Mouse (Mus musculus) neutrophil, adult 5-6 weeks (primary cell): Measurements from ENCODE around the gene Gba. TPM values are rescaled to one million over a fixed set of nuclear protein-coding genes. Genes with fewer than 3 reads are reported as not detected.
A peak's percentile ranks its signal among the peaks of the same experiment; 100 is the strongest.
"Not testable (repeated sequence)": the region's sequence is repeated elsewhere in the genome, so short reads cannot be mapped to it uniquely, and the experiment has no call there.

Experiments used
- ATAC-seq: fragments of 151-379, 151-347 bp; 2 replicates; pipeline ENCODE4 v1.8.0; 2017; ENCODE audit warnings: mild to moderate bottlenecking, moderate TSS enrichment; ENCODE audit not compliant: insufficient number of reproducible peaks, poor library complexity, low FRiP score, severe bottlenecking; ENCODE audit errors: extremely low read depth
- total RNA-seq: library from RNA; stranded (forward); fragments of 200-1000 nt; gene quantifications from 2 replicates; pipeline ENCODE4 v1.2.3, GENCODE M21; 2017

Gba gene
- 73.5 and 76.0 TPM in 2 replicates for total RNA-seq

DNA sequence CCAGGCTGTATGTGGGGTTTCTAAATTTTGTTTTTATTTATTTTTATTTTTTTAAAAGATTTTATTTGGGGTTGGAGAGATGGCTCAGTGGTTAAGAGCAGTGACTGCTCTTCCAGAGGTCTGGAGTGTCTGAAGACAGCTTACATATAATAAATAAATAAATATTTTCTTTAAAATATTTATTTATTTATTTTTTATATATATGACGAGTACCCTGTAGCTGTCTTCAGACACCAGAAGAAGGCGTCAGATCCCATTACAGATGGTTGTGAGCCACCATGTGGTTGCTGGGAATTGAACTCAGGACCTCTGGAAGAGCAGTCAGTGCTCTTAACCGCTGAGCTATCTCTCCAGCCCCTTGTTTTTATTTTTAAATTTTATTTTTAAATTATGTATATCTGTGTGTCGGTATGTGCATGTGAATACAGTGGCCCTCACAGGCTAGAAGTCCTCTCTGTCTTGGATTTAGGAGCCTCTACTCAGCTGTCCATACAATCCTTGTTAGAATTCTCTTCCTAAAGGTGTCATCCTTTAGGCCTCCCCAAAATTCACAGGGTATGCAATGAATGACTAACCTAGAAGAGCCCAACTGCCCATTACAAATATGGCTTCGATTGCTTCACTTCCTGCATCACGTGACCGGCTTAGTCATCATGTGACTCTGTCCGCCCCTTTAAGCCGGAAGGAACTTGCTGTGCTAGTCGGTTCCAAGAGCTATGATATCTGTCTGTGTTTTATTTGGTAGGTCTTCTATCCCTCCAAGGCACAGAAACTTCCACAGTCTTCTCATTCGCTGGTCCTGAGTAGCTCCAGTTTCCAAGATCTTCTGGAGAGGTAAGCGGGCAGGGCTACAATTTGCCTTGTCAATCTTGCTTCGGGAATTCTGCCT is at the start of gene Gba:
Gene Gba (plus strand): TSS at position 676 of the 889 bp plus-strand sequence.
- ATAC-seq = peak; percentile 93

DNA sequence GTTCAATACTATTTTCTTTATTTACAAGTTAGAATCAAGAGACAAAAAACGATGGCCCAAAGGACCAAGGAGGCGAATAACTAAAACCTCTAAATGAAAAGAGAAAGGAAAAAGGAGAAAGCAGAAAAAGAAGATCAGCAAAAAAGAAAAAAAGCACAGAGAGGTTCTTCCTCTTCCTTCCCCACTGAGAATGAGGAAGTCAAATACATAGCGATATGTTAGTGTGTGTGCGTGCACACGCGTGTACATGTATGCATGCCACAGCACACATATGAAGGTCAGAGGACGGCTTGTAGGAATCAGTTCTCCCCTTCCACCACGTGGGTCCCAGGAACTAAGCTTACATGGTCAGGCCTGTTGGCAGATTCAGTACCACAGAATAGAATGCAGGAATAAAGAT is 45.8 kb upstream of the Gba start:
- ATAC-seq = no peak

DNA sequence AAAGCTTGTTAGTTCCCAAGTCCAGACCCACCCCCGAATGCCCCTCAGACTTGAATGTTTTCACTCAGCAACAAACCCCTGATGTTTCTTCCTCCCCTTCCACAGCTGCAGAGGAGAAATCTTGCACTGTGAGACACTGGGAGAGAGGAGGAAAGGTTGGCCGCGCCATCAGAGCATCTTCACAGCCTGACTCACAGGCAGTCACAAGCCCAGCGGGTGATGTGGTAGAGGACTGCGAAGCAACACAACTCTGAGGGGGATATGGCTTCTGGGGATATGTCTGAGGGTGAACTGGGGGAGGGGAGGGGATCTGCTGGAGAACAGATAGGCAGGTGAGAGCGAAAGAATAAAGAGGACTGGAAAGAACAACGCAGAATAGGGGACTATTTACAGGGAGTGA is 44.1 kb upstream of the Gba start:
- no peak for ATAC-seq

DNA sequence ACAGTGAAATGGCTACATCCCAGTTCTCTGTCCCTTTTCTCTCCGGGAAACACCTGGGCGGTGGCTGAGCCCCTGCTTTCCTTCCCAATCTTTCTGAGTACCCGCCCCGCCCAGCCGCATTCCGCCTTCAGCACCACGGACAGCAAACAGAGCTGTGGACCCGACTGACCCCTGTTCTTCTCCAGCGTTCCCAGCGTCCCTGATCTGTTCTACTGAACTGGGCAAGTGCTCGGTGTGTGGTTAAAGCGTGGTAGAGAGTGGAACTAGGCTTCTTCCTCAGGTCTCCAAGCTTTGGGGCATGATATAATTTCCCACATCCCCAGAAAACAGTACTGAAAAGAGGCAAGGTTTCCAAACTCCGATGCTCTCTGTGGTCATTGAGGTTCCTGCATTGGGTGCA is 43.5 kb upstream of the Gba start:
- ATAC-seq = no peak

DNA sequence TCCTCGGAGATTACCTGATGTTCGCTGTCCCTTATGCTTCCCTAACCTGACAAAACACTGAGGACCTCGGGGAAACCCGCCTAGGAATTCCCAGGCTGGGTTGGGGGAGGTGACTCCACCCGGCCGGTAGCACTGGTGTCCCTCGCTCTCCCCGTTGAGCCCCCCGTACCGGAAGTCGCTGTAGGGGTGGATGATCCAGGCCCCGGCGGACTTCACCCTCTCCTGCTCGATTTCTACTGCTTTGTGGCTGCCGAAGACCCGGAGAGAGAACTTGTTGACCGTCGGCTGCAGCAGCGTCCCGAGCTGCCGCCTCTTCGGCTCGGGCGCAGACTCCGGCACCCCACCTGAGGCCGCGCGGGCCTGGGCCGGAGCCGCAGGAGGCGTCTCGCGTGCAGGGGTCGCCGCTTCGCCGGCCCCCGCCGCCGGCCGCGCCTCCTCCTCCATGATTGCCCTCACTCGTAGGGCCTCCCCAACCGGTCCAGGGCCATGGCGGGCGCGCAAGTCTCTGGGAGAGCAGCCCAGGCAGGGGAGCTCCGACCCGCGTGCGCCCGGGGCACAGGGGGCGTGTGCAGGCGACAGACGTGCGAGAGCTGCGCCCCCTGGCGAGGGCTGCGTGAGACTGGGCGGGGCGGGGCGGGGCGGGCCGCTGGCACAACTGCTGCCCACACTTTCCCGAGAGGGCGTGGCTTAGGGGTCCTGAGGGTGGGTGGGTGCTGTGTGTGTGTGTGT is 42.9 kb upstream of the Gba start, which contains the start of gene Hcn3:
Gene Hcn3 (minus strand): TSS at position 581 of the 729 bp plus-strand sequence.
- peak; percentile 35; the same call in 1 of the 2 replicates for ATAC-seq

DNA sequence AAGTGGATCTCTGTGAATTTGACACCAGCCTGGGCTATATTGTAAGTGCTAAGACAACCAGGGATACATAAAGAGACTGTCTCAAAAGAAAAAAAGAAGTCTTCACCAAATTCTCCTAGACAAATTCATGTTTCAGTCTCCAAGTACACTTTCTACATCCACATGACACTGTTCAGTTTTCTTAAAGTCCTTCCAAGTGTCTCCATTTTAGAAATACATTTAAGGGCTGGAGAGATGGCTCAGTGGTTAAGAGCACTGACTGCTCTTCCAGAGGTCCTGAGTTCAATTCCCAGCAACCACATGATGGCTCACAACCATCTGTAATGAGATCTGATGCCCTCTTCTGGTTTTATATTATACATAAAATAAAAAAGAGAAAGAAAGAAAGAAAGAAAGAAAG is 41.5 kb upstream of the Gba start:
- not testable (repeated sequence) for ATAC-seq

DNA sequence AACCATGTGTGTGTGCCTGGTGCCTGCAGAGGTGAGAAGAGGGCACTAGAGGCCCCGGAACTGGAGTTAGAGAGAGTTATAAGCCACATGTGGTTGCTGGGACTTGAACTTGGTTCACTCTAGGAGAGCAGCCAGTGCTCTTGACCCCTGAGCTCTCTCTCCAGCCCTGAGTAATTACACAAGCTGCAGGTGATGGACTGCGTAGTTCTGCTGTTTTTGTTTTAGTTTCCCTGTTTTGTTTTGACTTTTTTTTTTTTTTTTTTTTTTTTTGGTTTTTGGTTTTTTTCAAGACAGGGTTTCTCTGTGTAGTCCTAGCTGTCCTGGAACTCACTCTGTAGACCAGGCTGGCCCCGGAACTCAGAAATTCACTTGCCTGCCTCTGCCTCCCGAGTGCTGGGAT is 40.9 kb upstream of the Gba start:
- no peak for ATAC-seq

DNA sequence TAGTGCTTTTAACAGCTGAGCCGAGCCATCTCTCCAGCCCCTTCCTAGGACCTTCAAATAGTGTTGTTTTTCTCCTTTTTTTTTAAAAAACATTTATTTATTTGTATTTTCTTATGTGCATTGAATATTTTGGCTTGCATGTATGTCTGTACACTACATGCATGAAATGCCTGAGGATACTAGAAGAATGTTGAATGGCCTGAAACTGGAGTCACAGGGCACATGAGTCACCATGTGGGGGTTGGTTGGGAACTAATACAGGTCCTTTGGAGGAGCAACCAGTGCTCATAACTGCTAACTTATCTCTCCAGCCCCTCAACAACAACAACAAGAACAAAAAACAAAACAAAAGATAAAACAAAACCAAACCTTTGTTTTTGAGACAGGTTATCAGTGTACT is 39.6 kb upstream of the Gba start:
- no peak for ATAC-seq

DNA sequence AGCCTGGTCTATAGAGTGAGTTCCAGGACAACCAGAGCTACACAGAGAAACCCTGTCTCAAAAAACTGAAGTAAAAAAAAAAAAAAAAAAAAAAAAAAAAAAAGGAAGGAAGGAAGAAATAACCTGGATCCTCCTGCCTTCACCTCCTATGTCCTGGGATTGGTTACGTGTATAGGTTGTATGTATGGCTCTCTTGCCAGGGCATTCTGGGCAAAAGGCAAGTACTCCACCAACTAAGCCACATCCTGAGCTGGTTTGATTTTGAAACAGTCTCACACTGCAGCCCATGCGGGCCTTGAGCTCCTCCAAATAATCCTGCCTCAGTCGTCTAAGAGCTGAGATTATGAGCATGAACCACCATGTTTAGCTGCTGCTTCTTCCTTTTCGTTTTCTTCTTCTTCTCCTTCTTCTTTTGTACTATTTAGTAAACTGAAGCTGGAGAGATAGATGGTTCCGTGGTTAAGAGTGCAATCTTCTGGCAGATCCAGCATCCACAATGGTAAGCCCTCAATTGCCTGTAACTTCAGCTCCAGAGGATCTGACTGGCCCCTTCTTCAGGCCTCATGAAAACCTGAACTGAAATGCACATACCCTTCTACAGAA is 39.0 kb upstream of the Gba start:
- no peak for ATAC-seq

DNA sequence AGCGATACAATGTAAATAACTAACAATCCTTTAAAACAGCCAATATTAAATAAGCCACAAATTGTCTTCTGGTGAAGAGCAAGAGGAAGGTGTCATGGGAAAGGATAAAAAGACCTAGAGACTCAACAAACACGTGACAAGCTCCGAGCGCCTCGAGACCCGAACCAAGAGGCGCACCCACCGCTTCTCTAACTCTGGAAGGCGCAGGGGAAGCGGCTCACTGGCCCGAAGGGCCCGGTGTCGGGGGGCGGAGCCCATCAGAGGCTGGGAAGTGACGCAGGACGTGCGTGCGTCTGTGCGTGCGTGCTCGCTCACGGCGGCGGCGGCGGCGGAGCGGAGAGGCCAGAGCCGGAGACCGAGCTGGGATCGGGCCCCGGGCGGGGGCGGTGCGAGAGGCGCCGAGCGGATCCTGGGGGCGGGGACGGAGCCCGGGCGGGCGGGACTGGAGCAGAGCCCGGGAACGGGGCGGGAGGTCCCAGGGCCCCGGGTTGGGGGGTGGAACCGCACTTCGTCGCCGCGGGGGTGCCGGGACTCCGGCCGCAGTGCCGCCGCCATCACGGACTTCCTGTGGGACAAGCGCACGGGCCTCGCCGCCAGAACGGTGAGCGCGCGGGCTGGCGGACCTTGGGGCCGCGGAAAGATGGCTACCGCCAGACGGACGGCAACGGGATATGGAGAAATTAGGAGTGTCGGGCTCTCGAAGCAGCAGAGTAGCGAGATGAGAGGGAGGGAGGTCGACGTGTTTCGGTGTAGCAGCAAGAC is 38.0 kb upstream of the Gba start, which contains the start of gene Clk2:
Gene Clk2 (plus strand): TSS at position 290 of the 762 bp plus-strand sequence.
- ATAC-seq = peak; percentile 93

DNA sequence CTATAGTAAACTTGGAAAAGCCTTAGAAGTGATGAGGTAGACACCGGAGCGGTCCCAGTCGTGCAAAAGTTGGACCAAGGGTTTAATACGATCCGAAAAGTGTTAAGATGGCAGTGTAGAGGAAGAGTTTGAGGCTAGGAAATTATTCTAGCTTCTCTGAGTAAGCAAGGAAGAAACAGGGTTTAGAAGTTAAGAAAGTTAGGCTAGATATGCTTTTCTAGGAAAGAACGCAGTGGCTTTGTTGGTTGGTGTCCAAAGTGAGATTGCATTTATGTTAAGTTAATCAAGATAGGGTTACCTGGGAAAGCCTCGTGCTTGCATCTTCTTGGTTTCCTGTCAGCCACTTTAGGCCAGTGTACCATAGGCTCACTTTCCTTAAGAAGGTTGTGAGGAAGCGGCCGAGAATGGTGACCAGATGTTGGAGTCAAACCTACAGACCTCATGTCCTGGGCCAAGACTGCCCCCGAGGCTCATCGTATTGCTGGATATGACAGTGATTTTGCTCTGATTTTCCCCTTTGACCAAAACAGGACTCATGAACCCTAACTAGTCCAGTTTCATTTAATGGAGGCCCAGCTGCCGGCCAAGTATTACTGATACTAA is 37.4 kb upstream of the Gba start:
- ATAC-seq = no peak

DNA sequence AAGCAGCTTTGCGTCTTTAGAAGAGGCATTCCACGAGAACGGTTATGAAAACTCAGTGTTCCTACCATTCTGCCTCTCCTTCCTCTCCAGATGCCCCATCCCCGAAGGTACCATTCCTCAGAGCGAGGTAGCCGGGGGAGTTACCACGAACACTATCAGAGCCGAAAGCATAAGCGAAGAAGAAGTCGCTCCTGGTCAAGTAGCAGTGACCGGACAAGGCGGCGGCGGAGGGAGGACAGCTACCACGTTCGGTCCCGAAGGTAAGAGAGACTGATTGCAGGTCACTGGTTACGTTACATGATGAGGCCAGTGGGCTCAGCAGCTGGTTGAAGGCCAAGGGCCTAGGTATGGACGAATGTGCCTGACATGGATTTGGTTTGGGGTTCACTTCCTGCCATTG is 35.8 kb upstream of the Gba start:
- no peak for ATAC-seq

DNA sequence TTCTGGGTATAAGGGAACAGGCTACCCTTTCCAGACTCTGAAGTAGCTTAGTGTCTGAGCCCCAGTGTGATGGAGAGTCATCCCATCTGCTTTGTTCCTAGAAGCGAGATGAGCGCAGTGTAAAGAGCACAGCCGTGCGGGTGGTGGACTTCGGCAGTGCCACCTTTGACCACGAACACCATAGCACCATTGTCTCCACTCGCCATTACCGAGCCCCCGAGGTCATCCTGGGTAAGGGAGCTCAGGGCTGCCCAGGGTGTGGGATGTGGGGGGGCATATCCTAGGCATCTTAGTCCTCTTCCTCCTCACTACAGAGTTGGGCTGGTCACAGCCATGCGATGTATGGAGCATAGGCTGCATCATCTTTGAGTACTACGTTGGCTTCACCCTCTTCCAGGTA is 27.9 kb upstream of the Gba start:
- ATAC-seq = no peak

DNA sequence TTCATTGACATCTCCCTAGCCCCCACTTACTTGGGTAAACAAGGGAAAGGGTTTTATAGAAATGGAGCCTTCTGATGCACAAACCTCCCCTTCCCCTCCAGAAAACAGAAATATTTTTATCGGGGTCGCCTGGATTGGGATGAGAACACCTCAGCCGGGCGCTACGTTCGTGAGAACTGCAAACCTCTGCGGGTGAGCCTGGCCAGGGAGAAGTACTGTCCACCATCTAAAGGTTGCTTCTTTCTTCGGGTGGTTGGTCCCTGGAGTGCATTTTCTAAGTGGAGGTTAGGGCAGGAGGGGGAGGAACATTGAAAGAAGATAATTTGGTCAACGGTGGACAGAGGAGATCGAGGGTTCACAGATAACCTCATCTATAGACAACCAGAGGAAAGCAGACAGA is 27.2 kb upstream of the Gba start:
- no peak for ATAC-seq

DNA sequence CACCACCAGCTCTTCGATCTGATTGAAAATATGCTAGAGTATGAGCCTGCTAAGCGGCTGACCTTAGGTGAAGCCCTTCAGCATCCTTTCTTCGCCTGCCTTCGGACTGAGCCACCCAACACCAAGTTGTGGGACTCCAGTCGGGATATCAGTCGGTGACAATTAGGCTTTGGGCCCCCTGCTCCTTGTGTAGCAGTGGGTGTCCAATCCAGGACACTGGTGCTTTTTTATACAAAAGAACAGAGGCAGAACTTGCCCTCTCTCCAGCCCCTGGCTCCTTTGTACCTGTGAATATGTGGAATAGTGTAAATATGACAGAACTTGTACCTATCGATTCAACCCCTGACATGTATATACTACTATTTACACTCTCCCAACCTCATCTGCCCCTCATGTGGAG is 26.3 kb upstream of the Gba start:
- ATAC-seq = no peak

DNA sequence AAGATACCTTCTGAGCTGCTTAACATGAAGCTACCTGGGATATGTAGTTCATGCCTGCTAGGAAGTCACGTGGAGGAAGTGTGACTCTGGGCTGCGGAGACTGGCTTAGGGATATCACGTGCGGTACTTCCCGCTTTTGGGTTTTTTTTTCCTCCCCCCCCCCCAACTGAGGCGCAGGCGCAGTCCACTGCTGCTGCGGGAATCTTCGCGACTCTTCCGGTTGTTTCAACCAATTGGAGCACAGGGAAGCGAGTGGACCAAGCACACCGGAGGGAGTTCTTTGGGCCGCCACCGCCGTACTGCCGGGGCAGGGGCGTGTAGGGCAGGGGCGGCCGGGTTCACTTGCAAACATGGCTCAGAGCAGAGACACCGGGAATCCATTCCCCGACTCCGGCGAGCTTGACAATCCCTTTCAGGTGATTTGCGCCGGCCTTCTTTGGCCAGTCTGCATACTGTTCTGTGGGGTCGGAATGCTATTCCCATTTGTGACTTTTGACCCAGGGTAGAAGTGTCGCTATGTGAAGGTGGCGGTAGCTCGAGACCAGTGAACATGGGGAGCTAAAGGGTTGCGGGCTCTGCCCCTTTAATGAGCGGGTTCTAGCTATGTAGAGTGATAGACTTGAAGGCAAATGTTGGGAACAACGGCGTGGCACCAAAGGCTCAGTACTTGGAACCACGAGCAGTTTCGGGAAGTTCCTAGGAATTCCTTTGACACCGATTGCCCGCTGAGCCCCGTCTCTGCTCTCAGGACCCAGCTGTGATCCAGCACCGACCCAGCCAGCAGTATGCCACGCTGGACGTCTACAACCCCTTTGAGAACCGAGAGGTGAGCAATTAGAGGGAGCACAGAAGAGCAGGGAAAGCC is 25.3 kb upstream of the Gba start, which contains the start of gene Scamp3:
Gene Scamp3 (plus strand): TSS at position 232 of the 865 bp plus-strand sequence.
- peak; percentile 90 for ATAC-seq

DNA sequence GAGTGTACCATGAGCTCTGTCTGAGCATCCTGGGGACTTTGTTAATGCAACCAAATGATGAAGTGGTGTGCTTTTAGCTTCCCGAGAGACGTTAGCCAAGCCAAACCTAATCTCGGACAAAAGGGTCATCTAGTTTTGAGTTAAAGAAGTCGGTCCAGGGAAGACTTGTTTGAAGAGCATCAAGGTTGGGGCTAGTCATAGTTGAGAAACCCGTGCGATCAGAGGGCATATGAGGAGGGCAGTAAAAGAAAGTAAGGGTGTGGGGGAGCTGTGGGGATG is 24.7 kb upstream of the Gba start:
- ATAC-seq = no peak

DNA sequence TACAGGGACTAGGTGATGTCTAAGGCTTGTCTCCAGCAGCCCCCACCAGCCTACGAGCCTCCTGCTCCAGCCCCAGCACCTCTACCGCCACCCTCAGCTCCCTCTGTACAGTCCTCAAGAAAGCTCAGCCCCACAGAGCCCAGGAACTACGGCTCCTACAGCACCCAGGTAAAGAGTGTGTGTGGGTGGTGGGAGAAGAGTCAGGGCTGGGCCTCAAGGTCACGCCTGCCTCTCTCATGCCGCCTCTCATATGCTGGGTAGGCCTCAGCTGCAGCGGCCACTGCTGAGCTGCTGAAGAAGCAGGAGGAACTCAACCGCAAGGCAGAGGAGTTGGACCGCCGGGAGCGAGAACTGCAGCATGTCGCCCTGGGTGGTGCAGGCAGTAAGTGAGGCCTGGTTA is 23.7 kb upstream of the Gba start:
- ATAC-seq = no peak
